Mouse (Mus musculus) hindbrain, embryonic 11.5 days (tissue): Measurements from ENCODE around the gene Trnau1ap. TPM values are rescaled to one million over a fixed set of nuclear protein-coding genes. Genes with fewer than 3 reads are reported as not detected.
"Not testable (repeated sequence)": the region's sequence is repeated elsewhere in the genome, so short reads cannot be mapped to it uniquely, and the experiment has no call there.

Source experiments
- ATAC-seq: fragments of 200-750 bp; cut with Nextera tagmentation; 2 replicates; pipeline ENCODE4 v1.8.0; 2017; ENCODE audit warnings: mild to moderate bottlenecking, moderate TSS enrichment, moderate library complexity; ENCODE audit not compliant: low FRiP score
- DNase-seq: peaks from one replicate; pipeline ENCODE4 v3.0.0-alpha.2; 2015; ENCODE audit warnings: low spot score
- H3K27ac ChIP-seq: fragments of 300-500 bp; sonication (generic); 2 replicates; pipeline ENCODE4 v1.5.1; 2014; ENCODE audit warnings: mild to moderate bottlenecking, low read depth, low read length
- H3K27me3 ChIP-seq: fragments of 300-500 bp; sonication (generic); 2 replicates; pipeline ENCODE4 v1.6.1; 2014; ENCODE audit warnings: mild to moderate bottlenecking, low read length, moderate library complexity, mixed read lengths; ENCODE audit not compliant: control insufficient read depth, insufficient read depth
- H3K36me3 ChIP-seq: fragments of 300-500 bp; sonication (generic); 2 replicates; pipeline ENCODE4 v1.6.1; 2014; ENCODE audit warnings: mild to moderate bottlenecking, low read length, moderate library complexity, mixed read lengths; ENCODE audit not compliant: control insufficient read depth, insufficient read depth
- H3K4me1 ChIP-seq: fragments of 300-500 bp; sonication (generic); replicated peaks from 2 replicates; pipeline ENCODE4 v1.6.1; 2014; ENCODE audit warnings: low read length, mixed read lengths; ENCODE audit not compliant: control insufficient read depth, insufficient read depth
- H3K4me2 ChIP-seq: fragments of 300-500 bp; sonication (generic); replicated peaks from 2 replicates; pipeline ENCODE4 v1.6.1; 2014; ENCODE audit warnings: mild to moderate bottlenecking, low read depth, low read length
- H3K4me3 ChIP-seq: fragments of 300-500 bp; sonication (generic); 2 replicates; pipeline ENCODE4 v1.5.1; 2014; ENCODE audit warnings: low read depth, low read length
- H3K9ac ChIP-seq: fragments of 300-500 bp; sonication (generic); 2 replicates; pipeline ENCODE4 v1.6.1; 2014; ENCODE audit warnings: low read depth, low read length
- H3K9me3 ChIP-seq: fragments of 300-500 bp; sonication (generic); 2 replicates; pipeline ENCODE4 v1.6.1; 2016; ENCODE audit warnings: low read length; ENCODE audit not compliant: control insufficient read depth
- WGBS: fragments of 180-500 bp; shearing (Covaris S2); extraction: QIAGEN DNeasy Blood & Tissue Kit; methylation state at CpG from one replicate; pipeline ENCODE4 v1.1.7; 2014; 5-methylcytosine and 5-hydroxymethylcytosine counted together
- polyA plus RNA-seq: library from polyadenylated mRNA; unstranded; fragments of >200 nt; fragmentation: Nextera tagmentation; extraction: Ambion mirVana; gene quantifications from 2 replicates; pipeline ENCODE4 v1.2.1, GENCODE M21; 2014

Trnau1ap gene
- polyA plus RNA-seq, 1 experiment from 2014 or later, result 85.6 TPM

DNA sequence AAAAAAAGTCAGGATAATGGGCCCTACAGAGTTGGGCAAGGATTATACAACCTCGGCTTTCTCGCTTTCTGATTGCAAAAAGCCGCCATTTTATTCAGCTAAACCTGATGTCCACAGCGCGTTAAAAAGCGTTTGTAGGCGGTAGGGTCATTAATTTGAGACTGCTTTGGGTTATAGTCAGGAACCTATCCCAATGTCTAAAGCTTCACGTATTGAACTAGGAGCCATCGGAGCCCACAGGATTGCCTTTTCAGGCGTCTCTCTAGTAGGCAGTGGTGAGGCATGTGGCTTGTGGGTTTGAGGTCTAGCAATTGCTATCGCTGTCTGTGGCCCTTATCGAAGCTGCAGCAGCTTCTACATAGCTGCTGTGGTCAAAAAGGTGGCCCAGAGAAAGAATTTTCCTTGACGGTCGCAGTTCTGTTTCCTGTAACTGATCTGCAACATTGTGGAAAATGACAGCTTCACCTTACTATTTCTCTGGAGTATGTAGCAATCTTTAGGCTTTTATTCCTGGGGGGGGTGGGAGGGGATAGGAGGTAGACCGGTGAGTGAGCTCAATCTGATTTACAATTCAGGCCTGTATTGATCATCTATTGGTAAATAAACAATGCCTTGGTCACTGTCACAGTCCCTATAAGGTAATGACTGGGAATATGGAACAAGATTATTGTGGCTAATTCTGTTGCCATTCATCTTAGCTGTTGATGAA lies 20.0 kb downstream of the Trnau1ap start:
- H3K9ac ChIP-seq, result peak overlapping the region; percentile 84
- peak overlapping the region; percentile 75 for H3K4me2 ChIP-seq
- under 1% methylated on average over 15 of the region's 15 CpGs for WGBS

GRCm38 (mm10) chr4:132308437-132309139 lies 20.8 kb downstream of the Trnau1ap start:
- H3K27ac ChIP-seq, result peak overlapping the region; percentile 55
- H3K4me2 ChIP-seq, result peak overlapping the region; percentile 75
- peaks cover 3% of the 10 kb centered on the region; the same call in 1 of the 2 replicates for H3K4me1 ChIP-seq
- H3K4me3 ChIP-seq, result peak overlapping the region; percentile 77
- ATAC-seq, result peak; percentile 91
- H3K9me3 ChIP-seq, result no peaks in the 10 kb centered on the region
- 2% methylated on average over 41 of the region's 41 CpGs for WGBS
- H3K36me3 ChIP-seq, result 0 out of 2 replicates have a peak, but pooled peaks cover 4% of the 10 kb centered on the region
- DNase-seq, result peak; percentile 93
- H3K27me3 ChIP-seq, result no peaks in the 10 kb centered on the region
- peak overlapping the region; percentile 84 for H3K9ac ChIP-seq

More for the DNA sequence above, 20.0 kb downstream of the Trnau1ap start:
- H3K27me3 ChIP-seq, result no peaks in the 10 kb centered on the region
- ATAC-seq, result no peak; the same call in 1 of the 2 replicates
- H3K9me3 ChIP-seq, result no peaks in the 10 kb centered on the region
- peak overlapping the region; percentile 55 for H3K27ac ChIP-seq
- H3K4me3 ChIP-seq, result peak overlapping the region; percentile 77
- H3K4me1 ChIP-seq, result peaks cover 3% of the 10 kb centered on the region; the same call in 1 of the 2 replicates
- DNase-seq, result peak; percentile 40
- 0 out of 2 replicates have a peak, but pooled peaks cover 4% of the 10 kb centered on the region for H3K36me3 ChIP-seq

DNA sequence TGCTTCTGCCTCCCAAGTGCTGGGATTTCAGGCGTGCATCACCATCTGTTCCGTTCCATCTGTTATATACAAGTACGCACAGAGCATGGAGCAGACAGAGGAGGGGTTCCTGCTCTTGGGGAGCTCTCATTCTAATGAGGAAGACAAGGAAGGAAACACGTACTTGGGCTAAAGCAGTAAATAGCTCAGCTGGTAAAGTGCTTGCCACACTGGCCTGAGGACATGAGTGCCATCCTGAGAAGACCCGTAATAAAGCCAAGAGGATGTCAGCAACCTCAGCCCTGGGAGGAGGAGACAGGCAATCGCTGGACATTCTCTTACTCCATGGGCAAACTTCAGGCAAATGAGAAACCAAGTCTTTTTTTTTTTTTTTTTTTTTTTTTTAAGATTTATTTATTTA lies 23.3 kb downstream of the Trnau1ap start:
- WGBS, result 81% methylated on average over 6 of the region's 6 CpGs
- no peak overlapping the region for H3K4me2 ChIP-seq
- no peak overlapping the region for H3K4me3 ChIP-seq
- no peak overlapping the region for H3K9ac ChIP-seq
- peaks cover 3% of the 10 kb centered on the region; the same call in 1 of the 2 replicates for H3K4me1 ChIP-seq
- DNase-seq (no peak), ATAC-seq (no peak)
- H3K36me3 ChIP-seq, result no peaks in the 10 kb centered on the region
- H3K9me3 ChIP-seq, result no peaks in the 10 kb centered on the region
- H3K27me3 ChIP-seq, result no peaks in the 10 kb centered on the region
- no peak overlapping the region for H3K27ac ChIP-seq

DNA sequence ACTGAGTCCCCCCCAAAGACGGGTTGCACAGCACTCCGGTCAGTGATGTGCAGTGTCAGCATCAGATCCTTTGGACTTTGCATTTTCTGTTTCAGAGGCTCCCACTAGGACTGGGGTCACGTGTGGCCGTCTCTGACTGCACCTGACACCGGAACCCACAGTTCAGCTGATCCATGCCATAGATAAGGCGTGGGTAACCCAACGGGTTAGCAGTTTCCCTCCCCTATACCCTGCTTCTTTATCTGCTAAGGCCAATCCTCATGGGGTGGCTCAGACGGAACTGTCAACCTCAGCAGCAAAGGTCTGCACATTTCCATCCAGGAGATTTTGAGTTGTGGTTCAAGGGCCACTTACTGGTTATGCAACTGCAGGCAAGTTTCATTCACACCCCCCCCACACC lies 24.1 kb downstream of the Trnau1ap start:
- Histone ChIP-seq H3K27ac (no peak overlapping the region), H3K27me3 (no peaks in the 10 kb centered on the region), H3K9ac (no peak overlapping the region), H3K4me3 (no peak overlapping the region), H3K4me1 (peaks cover 3% of the 10 kb centered on the region; the same call in 1 of the 2 replicates), H3K4me2 (no peak overlapping the region), H3K36me3 (no peaks in the 10 kb centered on the region), H3K9me3 (no peaks in the 10 kb centered on the region)
- ATAC-seq, result no peak
- 88% methylated on average over 8 of the region's 8 CpGs for WGBS
- no peak for DNase-seq

GRCm38 (mm10) chr4:132303484-132303883 lies 25.9 kb downstream of the Trnau1ap start:
- not testable (repeated sequence) for H3K27ac ChIP-seq, H3K36me3 ChIP-seq, H3K9me3 ChIP-seq, H3K4me1 ChIP-seq, H3K27me3 ChIP-seq, ATAC-seq, DNase-seq
- Histone ChIP-seq H3K4me2 (peak overlapping the region; percentile 68), H3K4me3 (peak overlapping the region; percentile 43), H3K9ac (peak overlapping the region; percentile 67; the same call in 1 of the 2 replicates)
- WGBS, result 45% methylated on average over 6 of the region's 6 CpGs

- 2% methylated on average over 31 of the region's 31 CpGs for WGBS
- no peak within 1 kb of the TSS for H3K27ac ChIP-seq
- ATAC-seq, result peak; percentile 43
- DNase-seq, result peak; percentile 66
- no peaks in the 10 kb centered on the region for H3K27me3 ChIP-seq
- H3K9me3 ChIP-seq, result no peaks in the 10 kb centered on the region
- H3K9ac ChIP-seq, result peak within 1 kb of the TSS; percentile 67
- H3K4me3 ChIP-seq, result peak within 1 kb of the TSS; percentile 43
- no peaks in the 10 kb centered on the region; the same call in 1 of the 2 replicates for H3K4me1 ChIP-seq
- peak within 1 kb of the TSS; percentile 68 for H3K4me2 ChIP-seq
- no peaks in the 10 kb centered on the region for H3K36me3 ChIP-seq
These were observed 26.3 kb downstream of the Trnau1ap start, which contains the start of gene Rab42 for GRCm38 (mm10) chr4:132302939-132303479. TSS of gene Rab42 (minus strand) at chr4:132303385.

DNA sequence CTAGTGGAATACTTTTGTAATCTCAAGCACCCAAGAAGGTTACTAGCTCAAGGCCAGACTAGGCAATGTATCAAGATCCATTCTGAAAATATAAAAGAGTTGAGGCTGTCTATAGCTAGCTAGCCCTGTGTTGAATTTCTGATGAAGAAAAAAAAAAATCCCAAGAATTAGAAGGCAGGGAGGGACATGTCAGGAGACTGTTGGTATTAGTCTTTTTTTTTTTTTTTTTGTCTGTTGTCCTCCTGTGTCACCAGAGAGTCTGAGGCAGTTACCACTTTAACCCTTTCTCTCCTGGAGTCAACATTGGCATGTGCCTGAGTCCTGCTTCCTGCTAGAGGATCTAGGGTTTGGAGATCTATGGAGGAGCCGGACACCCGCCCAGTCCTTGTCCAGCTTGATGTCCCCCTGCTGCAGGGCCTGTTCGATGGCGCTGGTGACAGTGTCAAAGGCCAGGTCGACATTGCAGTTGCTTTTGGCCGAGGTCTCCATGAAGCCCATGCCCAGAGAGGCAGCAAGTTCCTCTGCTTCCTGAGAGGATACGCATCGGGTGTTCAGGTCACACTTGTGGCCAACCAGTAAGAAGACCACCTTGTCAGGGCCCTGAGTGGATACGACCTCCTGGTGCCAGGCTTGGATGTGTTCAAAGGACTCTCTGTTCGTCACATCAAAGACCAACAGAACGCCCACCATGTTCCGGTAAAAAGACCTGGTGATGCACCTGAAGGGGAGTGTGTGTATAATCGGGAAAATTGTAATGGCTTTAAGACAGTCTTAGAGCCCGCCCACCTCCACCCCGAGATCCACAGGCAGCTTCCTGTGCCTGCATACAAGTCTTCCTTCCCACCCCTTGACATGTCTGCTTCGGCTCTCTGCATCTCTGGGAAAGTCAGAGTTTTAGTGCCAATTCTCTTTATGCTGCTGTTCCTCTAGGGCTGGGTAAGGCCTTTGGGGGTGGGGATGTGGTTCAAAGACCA lies 27.1 kb downstream of the Trnau1ap start:
- Histone ChIP-seq H3K36me3 (no peaks in the 10 kb centered on the region), H3K27me3 (no peaks in the 10 kb centered on the region), H3K4me3 (peak overlapping the region; percentile 43), H3K4me1 (no peaks in the 10 kb centered on the region; the same call in 1 of the 2 replicates), H3K4me2 (peak overlapping the region; percentile 68), H3K27ac (no peak overlapping the region), H3K9me3 (no peaks in the 10 kb centered on the region), H3K9ac (no peak overlapping the region; the same call in 1 of the 2 replicates)
- no peak for ATAC-seq
- DNase-seq, result no peak
- 63% methylated on average over 16 of the region's 16 CpGs for WGBS

GRCm38 (mm10) chr4:132301486-132301885 lies 27.9 kb downstream of the Trnau1ap start:
- H3K27ac ChIP-seq, result no peak overlapping the region
- H3K27me3 ChIP-seq, result no peaks in the 10 kb centered on the region
- 87% methylated on average over 6 of the region's 6 CpGs for WGBS
- H3K9me3 ChIP-seq, result no peaks in the 10 kb centered on the region
- H3K36me3 ChIP-seq, result no peaks in the 10 kb centered on the region
- no peaks in the 10 kb centered on the region; the same call in 1 of the 2 replicates for H3K4me1 ChIP-seq
- no peak overlapping the region for H3K4me3 ChIP-seq
- DNase-seq (no peak), ATAC-seq (no peak)
- no peak overlapping the region for H3K9ac ChIP-seq
- no peak overlapping the region for H3K4me2 ChIP-seq
